Mouse (Mus musculus): Measurements from ENCODE around the gene Kcnk3.

GRCm38 (mm10) chr5:30659042-30659441 lies 71.1 kb downstream of the Kcnk3 start:
- TF ChIP-seq CTCF (IDR thresholded peaks at IDR 0.05; ENCODE audit: borderline replicate concordance, insufficient read depth, low read depth, low read length) (no peak), POLR2A (IDR thresholded peaks at IDR 0.05; ENCODE audit: borderline replicate concordance, insufficient read depth, low read length) (no peak)
